Mouse (Mus musculus): ENCODE data around the gene Erv3. TPM values are rescaled to one million over a fixed set of nuclear protein-coding genes. Genes with fewer than 3 reads are reported as not detected.

Erv3 gene
- polyA plus RNA-seq, 1 experiment from 2014 or later: not detected

DNA sequence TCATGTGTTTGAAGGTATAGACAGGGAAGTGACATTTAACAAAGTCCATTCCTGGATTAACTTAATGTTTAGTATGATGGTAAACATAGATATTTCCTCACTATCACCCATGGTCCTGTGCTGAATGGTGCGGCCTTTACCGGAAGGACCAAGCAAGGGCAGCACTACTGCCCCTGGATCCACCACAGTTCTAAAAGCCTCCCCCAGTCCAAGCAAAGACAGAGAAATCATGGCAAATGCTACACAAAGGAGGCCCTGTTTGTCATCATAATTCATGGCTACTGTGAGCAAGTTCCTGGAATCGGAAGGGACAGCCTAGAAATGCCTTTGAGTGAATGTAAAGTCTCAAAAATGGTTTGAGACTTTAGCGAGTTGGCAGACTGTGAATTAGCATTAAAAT lies 36.5 kb upstream of the Erv3 start:
- POLR2A ChIA-PET: no interaction called here

DNA sequence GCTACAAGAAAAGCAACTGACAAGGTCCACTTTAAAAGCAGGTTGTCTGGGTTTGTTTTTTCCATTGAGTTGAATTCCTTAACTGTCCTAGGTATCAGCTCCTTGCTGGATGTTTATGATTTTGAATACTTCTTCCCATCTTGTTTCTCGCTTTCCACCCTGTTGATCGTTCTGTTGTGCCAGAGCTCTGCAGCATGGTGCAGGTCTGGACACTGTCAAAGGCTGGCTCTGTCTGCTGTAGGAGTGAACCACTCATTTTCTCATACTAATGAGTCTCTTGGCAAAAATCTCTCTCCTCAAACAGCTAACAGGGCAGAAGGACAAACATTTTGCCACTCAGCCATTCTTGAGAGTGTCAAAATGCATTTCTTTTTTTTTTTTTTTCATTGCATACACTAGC lies 35.6 kb upstream of the Erv3 start:
- ChIA-PET POLR2A (no interaction called here), CTCF (no interaction called here)
- H3K27me3 ChIP-seq: no peaks in the 10 kb centered on the region
- DNase-seq (ENCODE audit: low read depth, low spot score): no peak
- no peak for TF ChIP-seq CTCF (IDR thresholded peaks at IDR 0.05)
- in situ Hi-C loops (cut with MboI; ENCODE audit: low pct_unique_long_range_greater_than_20kb): no loop called here
- ATAC-seq: no peak

More for the DNA sequence above, 36.5 kb upstream of the Erv3 start:
- in situ Hi-C loops (cut with MboI; ENCODE audit: low pct_unique_long_range_greater_than_20kb): no loop called here
- H3K27me3 ChIP-seq: no peaks in the 10 kb centered on the region
- no peak for TF ChIP-seq CTCF (IDR thresholded peaks at IDR 0.05)
- CTCF ChIA-PET: interaction anchor here (1.6 kb wide), 1 partner anchor 10 kb away, joined by 3 read pairs; no protein-coding TSS in a partner anchor
- no peak for ATAC-seq
- DNase-seq (ENCODE audit: low read depth, low spot score): no peak

DNA sequence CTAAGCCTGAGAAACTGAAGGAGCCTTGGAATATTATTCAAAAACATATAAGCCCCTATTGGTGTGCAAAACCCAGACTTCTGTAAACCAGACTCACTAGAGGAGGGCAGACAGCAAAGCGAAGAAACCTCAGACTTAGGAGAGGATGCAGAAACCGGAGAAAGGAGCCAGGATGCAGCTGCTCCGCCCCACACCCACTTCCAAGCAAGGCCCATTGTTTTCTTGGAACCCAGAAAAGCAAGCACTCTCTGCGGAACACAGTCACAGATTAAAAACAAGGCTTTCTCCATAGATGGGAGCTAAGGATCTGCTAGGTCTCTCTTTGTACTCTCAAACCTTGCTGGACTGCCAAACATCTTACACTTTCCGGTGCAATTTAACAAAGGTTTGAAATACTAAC lies 33.0 kb upstream of the Erv3 start:
- TF ChIP-seq CTCF (IDR thresholded peaks at IDR 0.05): no peak
- no peak for ATAC-seq
- in situ Hi-C loops (cut with MboI; ENCODE audit: low pct_unique_long_range_greater_than_20kb): no loop called here
- DNase-seq (ENCODE audit: low read depth, low spot score): no peak
- H3K27me3 ChIP-seq: no peaks in the 10 kb centered on the region
- ChIA-PET POLR2A (no interaction called here), CTCF (no interaction called here)

DNA sequence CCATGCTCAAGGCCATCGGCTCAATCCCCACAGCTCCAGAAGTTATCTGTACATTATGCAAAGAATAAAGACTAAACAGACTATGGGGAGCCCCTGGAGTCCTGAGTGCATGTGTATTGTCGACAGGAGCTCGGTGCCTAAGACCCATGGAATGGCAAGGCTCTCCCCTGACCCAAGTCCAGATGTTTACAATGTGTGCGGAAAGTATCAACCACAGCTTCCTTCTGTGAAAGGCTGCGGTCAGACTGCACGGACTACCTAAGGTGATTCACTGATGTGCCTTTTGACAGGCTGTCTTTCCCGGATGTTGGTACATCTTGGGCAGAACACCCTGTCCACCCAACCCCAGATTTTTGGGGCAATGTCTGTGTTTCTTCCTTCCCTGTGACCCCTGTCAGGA lies 28.7 kb upstream of the Erv3 start:
- TF ChIP-seq CTCF (IDR thresholded peaks at IDR 0.05): no peak
- CTCF ChIA-PET: interaction anchor here (1.2 kb wide), 2 partner anchors 17 to 27 kb away, joined by 3 read pairs; no protein-coding TSS in a partner anchor
- H3K27me3 ChIP-seq: no peaks in the 10 kb centered on the region
- in situ Hi-C loops (cut with MboI; ENCODE audit: low pct_unique_long_range_greater_than_20kb): no loop called here
- DNase-seq (ENCODE audit: low read depth, low spot score) (no peak), ATAC-seq (no peak)
- POLR2A ChIA-PET: interaction anchor here (0.7 kb wide), 1 partner anchor 431 kb away, joined by 3 read pairs; no protein-coding TSS in a partner anchor

GRCm38 (mm10) chr2:131886503-131887160 lies 27.1 kb upstream of the Erv3 start:
- TF ChIP-seq CTCF (IDR thresholded peaks at IDR 0.05): no peak
- ATAC-seq (no peak), DNase-seq (ENCODE audit: low read depth, low spot score) (no peak)
- ChIA-PET POLR2A (no interaction called here), CTCF (interaction anchor here (1.2 kb wide), 1 partner anchor 26 kb away, joined by 3 read pairs; no protein-coding TSS in a partner anchor)
- H3K27me3 ChIP-seq: no peaks in the 10 kb centered on the region
- in situ Hi-C loops (cut with MboI; ENCODE audit: low pct_unique_long_range_greater_than_20kb): no loop called here

DNA sequence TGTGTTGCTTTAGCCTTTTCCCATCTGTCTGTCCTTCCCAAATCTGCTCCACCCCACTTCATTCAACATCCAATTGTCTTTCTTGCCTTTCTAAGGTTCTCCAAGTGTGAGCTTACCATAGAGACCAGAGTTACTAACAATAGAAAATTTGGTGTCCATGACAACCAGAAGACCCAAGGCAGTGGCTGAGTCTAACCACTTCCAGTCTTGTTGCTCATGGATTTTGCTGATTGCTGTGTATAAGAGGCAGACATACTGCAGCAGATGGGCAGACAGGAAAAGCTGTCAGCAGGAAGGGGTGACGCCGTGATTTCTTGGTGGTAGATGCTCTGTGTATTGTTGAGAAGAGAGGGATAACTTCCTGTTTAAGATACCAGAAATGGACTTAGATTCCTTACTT lies 23.6 kb upstream of the Erv3 start:
- in situ Hi-C loops (cut with MboI; ENCODE audit: low pct_unique_long_range_greater_than_20kb): no loop called here
- no peaks in the 10 kb centered on the region for H3K27me3 ChIP-seq
- no peak for TF ChIP-seq CTCF (IDR thresholded peaks at IDR 0.05)
- no peak for DNase-seq (ENCODE audit: low read depth, low spot score)
- CTCF ChIA-PET: no interaction called here
- no peak for ATAC-seq
- POLR2A ChIA-PET: no interaction called here

- H3K27me3 ChIP-seq: no peaks in the 10 kb centered on the region
- ChIA-PET POLR2A (no interaction called here), CTCF (no interaction called here)
- TF ChIP-seq CTCF (IDR thresholded peaks at IDR 0.05): no peak
- in situ Hi-C loops (cut with MboI; ENCODE audit: low pct_unique_long_range_greater_than_20kb): no loop called here
- no peak for DNase-seq (ENCODE audit: low read depth, low spot score)
- no peak for ATAC-seq
Measured at GRCm38 (mm10) chr2:131881766-131882165, 22.2 kb upstream of the Erv3 start.

GRCm38 (mm10) chr2:131876551-131877265 lies 17.2 kb upstream of the Erv3 start:
- ATAC-seq (no peak), DNase-seq (ENCODE audit: low read depth, low spot score) (no peak)
- in situ Hi-C loops (cut with MboI; ENCODE audit: low pct_unique_long_range_greater_than_20kb): no loop called here
- no peaks in the 10 kb centered on the region for H3K27me3 ChIP-seq
- CTCF ChIA-PET: no interaction called here
- POLR2A ChIA-PET: no interaction called here
- TF ChIP-seq CTCF (IDR thresholded peaks at IDR 0.05): no peak

DNA sequence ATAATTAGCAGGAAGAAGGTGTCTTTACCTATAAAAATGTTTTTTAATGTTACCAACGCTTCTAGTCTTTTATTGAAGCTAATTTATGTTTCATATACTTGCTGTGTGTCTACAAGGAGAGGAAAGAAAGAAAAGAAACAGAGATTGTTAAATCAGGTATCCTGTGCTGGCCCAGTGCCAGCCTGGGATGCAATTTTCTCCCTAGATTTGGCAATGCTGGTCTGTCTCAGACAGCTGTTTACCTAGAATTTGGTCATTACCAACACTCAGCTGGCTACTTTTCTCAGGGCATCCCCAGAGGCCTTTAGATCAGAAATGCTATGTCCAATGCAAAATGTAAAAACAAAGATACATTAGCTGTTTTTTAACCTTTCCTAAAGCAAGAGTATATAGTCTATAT lies 13.8 kb upstream of the Erv3 start:
- no peak for ATAC-seq
- POLR2A ChIA-PET: interaction anchor here (1.3 kb wide), 1 partner anchor 9 kb away, joined by 3 read pairs; no protein-coding TSS in a partner anchor
- H3K27me3 ChIP-seq: peaks cover 4% of the 10 kb centered on the region
- CTCF ChIA-PET: interaction anchor here (0.8 kb wide), 2 partner anchors 9 to 11 kb away, joined by 4 read pairs; no protein-coding TSS in a partner anchor
- in situ Hi-C loops (cut with MboI; ENCODE audit: low pct_unique_long_range_greater_than_20kb): no loop called here
- no peak for DNase-seq (ENCODE audit: low read depth, low spot score)
- no peak for TF ChIP-seq CTCF (IDR thresholded peaks at IDR 0.05)

GRCm38 (mm10) chr2:131868983-131869382 lies 9.4 kb upstream of the Erv3 start:
- ChIA-PET CTCF (no interaction called here), POLR2A (no interaction called here)
- H3K27me3 ChIP-seq: peaks cover 13% of the 10 kb centered on the region
- in situ Hi-C loops (cut with MboI; ENCODE audit: low pct_unique_long_range_greater_than_20kb): no loop called here
- DNase-seq (ENCODE audit: low read depth, low spot score) (no peak), ATAC-seq (no peak)
- no peak for TF ChIP-seq CTCF (IDR thresholded peaks at IDR 0.05)

DNA sequence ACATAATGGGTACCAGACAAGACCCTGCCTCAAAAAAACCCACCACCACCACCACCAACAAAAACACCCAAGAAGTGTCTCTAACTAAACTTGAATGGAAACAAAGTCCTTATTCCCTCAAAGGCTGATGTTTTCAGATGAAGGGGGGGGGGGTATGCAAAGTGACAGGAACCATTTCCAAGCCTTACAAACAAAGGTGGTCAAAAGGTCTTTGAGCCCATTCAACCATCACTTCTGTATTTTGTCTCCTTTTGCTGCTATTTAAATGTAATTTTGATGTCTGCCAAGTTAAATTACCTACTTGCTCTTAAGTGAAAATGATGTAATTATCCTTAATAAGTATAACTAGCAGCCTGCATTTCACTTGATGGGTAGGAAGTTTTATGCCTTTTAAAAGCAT lies 7.1 kb upstream of the Erv3 start:
- H3K27me3 ChIP-seq: peaks cover 13% of the 10 kb centered on the region
- in situ Hi-C loops (cut with MboI; ENCODE audit: low pct_unique_long_range_greater_than_20kb): no loop called here
- no peak for ATAC-seq
- ChIA-PET CTCF (no interaction called here), POLR2A (no interaction called here)
- TF ChIP-seq CTCF (IDR thresholded peaks at IDR 0.05): no peak
- no peak for DNase-seq (ENCODE audit: low read depth, low spot score)

All from Patski (cell line).